In genomic region chr5:149123795-149124194, GRCm38 (mm10) we compare ENCODE assay signal across 19 mouse cellular contexts.
"Had no signal": no experiment of that assay in that cellular context is flagged by ENCODE, and none has a peak within 500 bp of the region (broad histone marks: within the 10 kb centered on the region; RNA-seq: fewer than 3 reads in every experiment).

No protein-coding gene starts in this region.

- H3K27me3 ChIP-seq: limb, embryonic 15.5 days; midbrain, embryonic 12.5 days; neural tube, embryonic 13.5 days; neural tube, embryonic 15.5 days had no signal

- H3K4me3 ChIP-seq: limb, embryonic 15.5 days; liver, embryonic 12.5 days; megakaryocyte, embryonic 14.5 days; midbrain, embryonic 12.5 days; myocyte; neural tube, embryonic 13.5 days; neural tube, embryonic 15.5 days had no signal

- H3K4me2 ChIP-seq: limb, embryonic 15.5 days; liver, embryonic 12.5 days; lung, embryonic 14.5 days; midbrain, embryonic 12.5 days; neural tube, embryonic 13.5 days; neural tube, embryonic 15.5 days had no signal

- ATAC-seq: liver, embryonic 12.5 days; midbrain, embryonic 16.5 days had no signal

- DNase-seq: lung, adult 18-20 months; lung, embryonic 14.5 days; lung, postnatal 10 days; lung, postnatal 4 days; midbrain, embryonic 14.5 days; retina, postnatal 1 day; right cerebral cortex, adult 18-20 months; right cerebral cortex, postnatal 25 days; right cerebral cortex, postnatal 4 days; spleen, adult 18-20 months had no signal

- H3K27ac ChIP-seq: limb, embryonic 15.5 days; liver, embryonic 12.5 days; liver, embryonic 14.5 days; midbrain, embryonic 12.5 days; neural tube, embryonic 13.5 days; neural tube, embryonic 15.5 days had no signal

- H3K9me3 ChIP-seq: limb, embryonic 15.5 days; liver, embryonic 12.5 days; midbrain, embryonic 12.5 days; neural tube, embryonic 13.5 days; neural tube, embryonic 15.5 days had no signal

- H3K36me3 ChIP-seq: limb, embryonic 15.5 days; liver, embryonic 12.5 days; midbrain, embryonic 12.5 days; neural tube, embryonic 13.5 days; neural tube, embryonic 15.5 days had no signal

- H3K4me1 ChIP-seq: liver, embryonic 12.5 days; megakaryocyte, embryonic 14.5 days; midbrain, embryonic 12.5 days; neural tube, embryonic 13.5 days had no signal

- H3K9ac ChIP-seq: limb, embryonic 15.5 days; liver, embryonic 12.5 days; liver, embryonic 14.5 days; lung, embryonic 14.5 days; midbrain, embryonic 12.5 days; neural tube, embryonic 13.5 days; neural tube, embryonic 15.5 days had no signal
